Mouse (Mus musculus): ENCODE data around the gene Osbpl10.

DNA sequence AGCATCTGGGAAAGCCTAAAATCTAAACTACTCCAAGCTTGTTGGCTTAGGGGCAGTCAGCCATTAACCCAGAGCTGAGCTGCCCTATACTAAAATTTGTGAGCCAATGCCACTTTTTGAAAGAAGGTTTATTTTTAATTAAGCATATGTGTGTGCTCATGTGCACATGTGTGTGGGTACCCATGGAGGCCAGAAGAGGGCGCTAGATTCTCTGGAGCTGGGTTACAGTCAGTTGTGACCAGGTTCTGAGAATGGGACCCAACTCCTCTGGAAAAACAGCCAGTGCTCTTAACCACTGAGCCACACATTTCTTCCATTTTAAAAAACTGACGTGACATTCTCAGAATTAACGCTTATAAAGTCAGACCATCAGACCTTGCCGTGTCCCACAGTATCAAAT lies 119.0 kb downstream of the Osbpl10 start:
- no peak for TF ChIP-seq USF1 (IDR thresholded peaks at IDR 0.05; ENCODE audit: low read depth, low read length)
- no peak for TF ChIP-seq UBTF (IDR thresholded peaks at IDR 0.05; ENCODE audit: low read depth, low read length)
- TF ChIP-seq POLR2A (IDR thresholded peaks at IDR 0.05; ENCODE audit: low read depth, low read length): no peak
- TF ChIP-seq MAX (IDR thresholded peaks at IDR 0.05; ENCODE audit: low read length): no peak
- no peak for TF ChIP-seq ELF1 (IDR thresholded peaks at IDR 0.05; ENCODE audit: low read depth, low read length)
- no peak for TF ChIP-seq CHD2 (IDR thresholded peaks at IDR 0.05; ENCODE audit: low read length)
- TF ChIP-seq CTCF (conservative IDR thresholded peaks at IDR 0.05 in 1 of 2, IDR thresholded peaks at IDR 0.05 in 1 of 2; ENCODE audit: low read depth in 2 of 2, low read length in 2 of 2): no peak
- no peak for TF ChIP-seq USF2 (conservative IDR thresholded peaks at IDR 0.05; ENCODE audit: low read depth, low read length)
- TF ChIP-seq SIN3A (IDR thresholded peaks at IDR 0.05; ENCODE audit: low read length): no peak
- TF ChIP-seq EP300 (IDR thresholded peaks at IDR 0.05; ENCODE audit: low read length): no peak
- no peak for TF ChIP-seq ZC3H11A (IDR thresholded peaks at IDR 0.05; ENCODE audit: low read depth, low read length)

All from CH12.LX (cell line).